Mouse (Mus musculus) cerebellum, adult 2 months (tissue): ENCODE measurements around the gene Txnrd2.

Experiments used
- CTCF ChIP-seq: fragments of 200-500 bp; IDR thresholded peaks from 2 replicates; pipeline ENCODE4 v1.5.1; 2011; ENCODE audit warnings: low read depth, mild to moderate bottlenecking, control low read depth, low read length, moderate library complexity, borderline replicate concordance; ENCODE audit not compliant: insufficient read depth
- POLR2A ChIP-seq: fragments of 200-500 bp; IDR thresholded peaks from 2 replicates; pipeline ENCODE4 v1.6.1; 2011; ENCODE audit warnings: low read length, control low read depth, borderline replicate concordance; ENCODE audit not compliant: insufficient read depth

- no peak for TF ChIP-seq POLR2A
- no peak for TF ChIP-seq CTCF
Observed at GRCm38 (mm10) chr16:18498996-18499395, 72.8 kb downstream of the Txnrd2 start.
